Mouse (Mus musculus): ENCODE data around the gene Strip2. TPM values are rescaled to one million over a fixed set of nuclear protein-coding genes. Genes with fewer than 3 reads are reported as not detected.

The Strip2 gene
- polyA plus RNA-seq, 1 experiment from 2014 or later, result 0.64 TPM

GRCm38 (mm10) chr6:29935741-29936140 lies 18.9 kb downstream of the Strip2 start:
- DNase-seq (ENCODE audit: low spot score) (no peak), ATAC-seq (replicated peaks; ENCODE audit: low FRiP score, low TSS enrichment, low read depth) (no peak)
- H3K9me3 ChIP-seq (ENCODE audit: control insufficient read depth, low read length), result no peaks in the 10 kb centered on the region
- H3K9ac ChIP-seq (ENCODE audit: low read length), result no peak overlapping the region
- H3K36me3 ChIP-seq (ENCODE audit: control insufficient read depth, insufficient read depth, low read length), result no peaks in the 10 kb centered on the region
- H3K4me2 ChIP-seq (ENCODE audit: low read length), result no peak overlapping the region
- H3K4me1 ChIP-seq (replicated peaks; ENCODE audit: control insufficient read depth, insufficient read depth, low read length), result no peaks in the 10 kb centered on the region
- no peak overlapping the region for H3K4me3 ChIP-seq (ENCODE audit: low read depth, low read length)
- H3K27me3 ChIP-seq (replicated peaks; ENCODE audit: control insufficient read depth, insufficient read depth, low read length), result no peaks in the 10 kb centered on the region
- 88% methylated on average over 1 of the region's 1 CpGs for WGBS
- no peak overlapping the region for H3K27ac ChIP-seq (ENCODE audit: low read depth)

- no peaks in the 10 kb centered on the region for H3K27me3 ChIP-seq (replicated peaks; ENCODE audit: control insufficient read depth, insufficient read depth, low read length)
- DNase-seq (ENCODE audit: low spot score), result no peak
- 71% methylated on average over 4 of the region's 4 CpGs for WGBS
- no peaks in the 10 kb centered on the region for H3K9me3 ChIP-seq (ENCODE audit: control insufficient read depth, low read length)
- H3K4me1 ChIP-seq (replicated peaks; ENCODE audit: control insufficient read depth, insufficient read depth, low read length), result no peaks in the 10 kb centered on the region
- no peak overlapping the region for H3K4me3 ChIP-seq (ENCODE audit: low read depth, low read length)
- H3K4me2 ChIP-seq (ENCODE audit: low read length), result no peak overlapping the region
- no peak overlapping the region for H3K27ac ChIP-seq (ENCODE audit: low read depth)
- no peak overlapping the region for H3K9ac ChIP-seq (ENCODE audit: low read length)
- no peaks in the 10 kb centered on the region for H3K36me3 ChIP-seq (ENCODE audit: control insufficient read depth, insufficient read depth, low read length)
- ATAC-seq (replicated peaks; ENCODE audit: low FRiP score, low TSS enrichment, low read depth), result no peak
These were observed 23.6 kb downstream of the Strip2 start for GRCm38 (mm10) chr6:29940428-29940827.

- Histone ChIP-seq H3K27me3 (replicated peaks; ENCODE audit: control insufficient read depth, insufficient read depth, low read length) (no peaks in the 10 kb centered on the region), H3K4me3 (ENCODE audit: low read depth, low read length) (no peak overlapping the region), H3K9me3 (ENCODE audit: control insufficient read depth, low read length) (no peaks in the 10 kb centered on the region), H3K4me2 (ENCODE audit: low read length) (no peak overlapping the region), H3K36me3 (ENCODE audit: control insufficient read depth, insufficient read depth, low read length) (no peaks in the 10 kb centered on the region), H3K9ac (ENCODE audit: low read length) (no peak overlapping the region), H3K4me1 (replicated peaks; ENCODE audit: control insufficient read depth, insufficient read depth, low read length) (no peaks in the 10 kb centered on the region), H3K27ac (ENCODE audit: low read depth) (no peak overlapping the region)
- 80% methylated on average over 2 of the region's 2 CpGs for WGBS
- no peak for ATAC-seq (replicated peaks; ENCODE audit: low FRiP score, low TSS enrichment, low read depth)
- no peak for DNase-seq (ENCODE audit: low spot score)
These were observed 24.2 kb downstream of the Strip2 start for GRCm38 (mm10) chr6:29941036-29941435.

DNA sequence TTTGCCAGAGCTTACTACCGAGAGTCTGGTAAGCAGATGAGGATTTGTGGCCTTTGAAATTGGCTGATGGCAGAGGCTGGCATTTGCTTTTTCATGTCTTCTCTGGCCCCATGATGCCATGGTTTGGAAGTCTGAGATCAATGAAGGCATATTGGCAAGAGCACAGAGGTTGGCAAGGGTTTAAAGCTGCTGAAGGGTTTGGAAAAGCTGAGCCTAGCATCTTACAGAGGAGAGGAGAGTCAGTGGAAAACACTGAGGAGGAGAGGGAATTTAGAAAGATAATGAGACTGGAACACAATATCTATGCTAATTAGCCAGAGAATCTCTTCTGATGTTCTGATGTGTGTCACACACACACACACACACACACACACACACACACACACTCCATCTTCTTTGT lies 27.7 kb downstream of the Strip2 start:
- Histone ChIP-seq H3K4me3 (ENCODE audit: low read depth, low read length) (no peak overlapping the region), H3K4me1 (replicated peaks; ENCODE audit: control insufficient read depth, insufficient read depth, low read length) (no peaks in the 10 kb centered on the region), H3K27ac (ENCODE audit: low read depth) (no peak overlapping the region), H3K36me3 (ENCODE audit: control insufficient read depth, insufficient read depth, low read length) (no peaks in the 10 kb centered on the region), H3K4me2 (ENCODE audit: low read length) (no peak overlapping the region), H3K9me3 (ENCODE audit: control insufficient read depth, low read length) (no peaks in the 10 kb centered on the region), H3K9ac (ENCODE audit: low read length) (no peak overlapping the region), H3K27me3 (replicated peaks; ENCODE audit: control insufficient read depth, insufficient read depth, low read length) (no peaks in the 10 kb centered on the region)
- DNase-seq (ENCODE audit: low spot score), result no peak
- 48% methylated on average over 1 of the region's 1 CpGs for WGBS
- no peak for ATAC-seq (replicated peaks; ENCODE audit: low FRiP score, low TSS enrichment, low read depth)

- DNase-seq (ENCODE audit: low spot score), result no peak
- Histone ChIP-seq H3K36me3 (ENCODE audit: control insufficient read depth, insufficient read depth, low read length) (no peaks in the 10 kb centered on the region), H3K9me3 (ENCODE audit: control insufficient read depth, low read length) (no peaks in the 10 kb centered on the region), H3K4me2 (ENCODE audit: low read length) (no peak overlapping the region), H3K9ac (ENCODE audit: low read length) (no peak overlapping the region), H3K4me3 (ENCODE audit: low read depth, low read length) (no peak overlapping the region), H3K27ac (ENCODE audit: low read depth) (no peak overlapping the region), H3K27me3 (replicated peaks; ENCODE audit: control insufficient read depth, insufficient read depth, low read length) (no peaks in the 10 kb centered on the region), H3K4me1 (replicated peaks; ENCODE audit: control insufficient read depth, insufficient read depth, low read length) (no peaks in the 10 kb centered on the region)
- WGBS, result 80% methylated on average over 2 of the region's 2 CpGs
- ATAC-seq (replicated peaks; ENCODE audit: low FRiP score, low TSS enrichment, low read depth), result no peak
These were observed 29.8 kb downstream of the Strip2 start for GRCm38 (mm10) chr6:29946568-29946967.

GRCm38 (mm10) chr6:29947823-29948222 lies 31.0 kb downstream of the Strip2 start:
- H3K36me3 ChIP-seq (ENCODE audit: control insufficient read depth, insufficient read depth, low read length), result no peaks in the 10 kb centered on the region
- no peaks in the 10 kb centered on the region for H3K27me3 ChIP-seq (replicated peaks; ENCODE audit: control insufficient read depth, insufficient read depth, low read length)
- WGBS, result 59% methylated on average over 6 of the region's 6 CpGs
- H3K4me2 ChIP-seq (ENCODE audit: low read length), result no peak overlapping the region
- H3K9me3 ChIP-seq (ENCODE audit: control insufficient read depth, low read length), result no peaks in the 10 kb centered on the region
- no peaks in the 10 kb centered on the region for H3K4me1 ChIP-seq (replicated peaks; ENCODE audit: control insufficient read depth, insufficient read depth, low read length)
- DNase-seq (ENCODE audit: low spot score) (no peak), ATAC-seq (replicated peaks; ENCODE audit: low FRiP score, low TSS enrichment, low read depth) (no peak)
- no peak overlapping the region for H3K4me3 ChIP-seq (ENCODE audit: low read depth, low read length)
- no peak overlapping the region for H3K27ac ChIP-seq (ENCODE audit: low read depth)
- H3K9ac ChIP-seq (ENCODE audit: low read length), result no peak overlapping the region

DNA sequence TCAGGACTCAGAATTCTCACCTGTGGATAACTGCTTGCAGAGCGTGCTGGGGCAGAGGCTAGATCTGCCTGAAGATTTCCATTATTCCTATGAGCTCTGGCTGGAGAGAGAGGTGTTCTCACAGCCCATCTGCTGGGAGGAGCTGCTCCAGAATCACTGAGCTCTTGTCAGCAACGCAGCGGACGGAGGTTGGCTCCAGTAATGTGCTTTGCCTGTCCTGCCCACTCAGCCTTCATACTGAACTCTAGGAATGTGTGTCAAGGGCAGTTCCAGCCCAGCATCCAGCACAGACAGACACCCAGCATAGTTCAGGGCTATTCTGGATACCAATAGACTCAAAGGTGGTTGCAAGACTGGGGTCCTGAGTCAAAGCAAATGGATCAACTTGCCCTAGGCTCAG lies 39.9 kb downstream of the Strip2 start:
- Histone ChIP-seq H3K4me1 (replicated peaks; ENCODE audit: control insufficient read depth, insufficient read depth, low read length) (no peaks in the 10 kb centered on the region), H3K9ac (ENCODE audit: low read length) (no peak overlapping the region), H3K36me3 (ENCODE audit: control insufficient read depth, insufficient read depth, low read length) (no peaks in the 10 kb centered on the region), H3K27me3 (replicated peaks; ENCODE audit: control insufficient read depth, insufficient read depth, low read length) (no peaks in the 10 kb centered on the region), H3K4me3 (ENCODE audit: low read depth, low read length) (no peak overlapping the region), H3K4me2 (ENCODE audit: low read length) (no peak overlapping the region), H3K27ac (ENCODE audit: low read depth) (no peak overlapping the region), H3K9me3 (ENCODE audit: control insufficient read depth, low read length) (no peaks in the 10 kb centered on the region)
- DNase-seq (ENCODE audit: low spot score) (no peak), ATAC-seq (replicated peaks; ENCODE audit: low FRiP score, low TSS enrichment, low read depth) (no peak)
- WGBS, result 87% methylated on average over 4 of the region's 4 CpGs

GRCm38 (mm10) chr6:29958669-29959068 lies 41.9 kb downstream of the Strip2 start:
- Histone ChIP-seq H3K4me2 (ENCODE audit: low read length) (no peak overlapping the region), H3K4me1 (replicated peaks; ENCODE audit: control insufficient read depth, insufficient read depth, low read length) (no peaks in the 10 kb centered on the region), H3K4me3 (ENCODE audit: low read depth, low read length) (no peak overlapping the region), H3K9ac (ENCODE audit: low read length) (no peak overlapping the region), H3K9me3 (ENCODE audit: control insufficient read depth, low read length) (no peaks in the 10 kb centered on the region), H3K27ac (ENCODE audit: low read depth) (no peak overlapping the region), H3K36me3 (ENCODE audit: control insufficient read depth, insufficient read depth, low read length) (no peaks in the 10 kb centered on the region), H3K27me3 (replicated peaks; ENCODE audit: control insufficient read depth, insufficient read depth, low read length) (no peaks in the 10 kb centered on the region)
- no peak for ATAC-seq (replicated peaks; ENCODE audit: low FRiP score, low TSS enrichment, low read depth)
- 87% methylated on average over 3 of the region's 3 CpGs for WGBS
- DNase-seq (ENCODE audit: low spot score), result no peak

DNA sequence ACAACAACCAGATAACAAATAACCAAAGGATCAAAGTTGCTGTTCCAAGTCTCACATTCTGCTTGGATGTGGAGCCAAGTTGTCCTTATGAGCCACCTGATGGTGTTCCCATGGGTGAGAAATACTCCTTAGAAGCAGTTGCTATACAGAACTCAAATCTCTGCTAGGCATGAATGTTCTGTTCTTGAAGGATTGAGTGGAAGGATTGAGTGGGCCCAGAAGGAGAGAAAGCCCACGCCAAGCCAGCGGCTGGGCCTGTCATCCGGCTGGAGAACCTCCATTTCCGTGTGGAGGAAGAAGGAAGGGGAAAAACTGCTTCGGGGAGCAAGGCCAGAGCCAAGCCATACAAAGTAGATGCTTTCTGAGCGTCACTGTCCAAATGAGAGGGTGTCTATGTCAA lies 44.3 kb downstream of the Strip2 start:
- Histone ChIP-seq H3K4me3 (ENCODE audit: low read depth, low read length) (no peak overlapping the region), H3K9me3 (ENCODE audit: control insufficient read depth, low read length) (no peaks in the 10 kb centered on the region), H3K4me1 (replicated peaks; ENCODE audit: control insufficient read depth, insufficient read depth, low read length) (no peaks in the 10 kb centered on the region), H3K4me2 (ENCODE audit: low read length) (no peak overlapping the region), H3K27ac (ENCODE audit: low read depth) (no peak overlapping the region), H3K36me3 (ENCODE audit: control insufficient read depth, insufficient read depth, low read length) (no peaks in the 10 kb centered on the region), H3K9ac (ENCODE audit: low read length) (no peak overlapping the region), H3K27me3 (replicated peaks; ENCODE audit: control insufficient read depth, insufficient read depth, low read length) (no peaks in the 10 kb centered on the region)
- no peak for ATAC-seq (replicated peaks; ENCODE audit: low FRiP score, low TSS enrichment, low read depth)
- DNase-seq (ENCODE audit: low spot score), result no peak
- 93% methylated on average over 6 of the region's 6 CpGs for WGBS
